Mouse (Mus musculus): Measurements from ENCODE around the gene Lrrc41. TPM values are rescaled to one million over a fixed set of nuclear protein-coding genes. Genes with fewer than 3 reads are reported as not detected.
A peak's percentile ranks its signal among the peaks of the same experiment; 100 is the strongest.

Lrrc41 gene
- polyA plus RNA-seq, 1 experiment from 2014 or later = 70.9 TPM

GRCm38 (mm10) chr4:116140801-116141574 is 65.9 kb downstream of the Lrrc41 start:
- no peak overlapping the region for H3K4me2 ChIP-seq (ENCODE audit: low read depth, low read length)
- ATAC-seq (ENCODE audit: low read depth) = no peak
- no peaks in the 10 kb centered on the region for H3K9me3 ChIP-seq (ENCODE audit: control insufficient read depth, low read length)
- no peak overlapping the region for H3K27ac ChIP-seq (ENCODE audit: low read length)
- H3K36me3 ChIP-seq (ENCODE audit: control insufficient read depth, insufficient read depth, low read length) = no peaks in the 10 kb centered on the region
- no peak overlapping the region for H3K9ac ChIP-seq (ENCODE audit: low read length)
- no peaks in the 10 kb centered on the region for H3K27me3 ChIP-seq (ENCODE audit: control insufficient read depth, insufficient read depth, low read depth, low read length)
- H3K4me1 ChIP-seq (replicated peaks; ENCODE audit: control insufficient read depth, insufficient read depth, low read length) = peaks cover 11% of the 10 kb centered on the region
- H3K4me3 ChIP-seq (ENCODE audit: low read length) = no peak overlapping the region
- 74% methylated on average over 7 of the region's 7 CpGs for WGBS

GRCm38 (mm10) chr4:116141736-116142135 is 66.7 kb downstream of the Lrrc41 start:
- H3K36me3 ChIP-seq (ENCODE audit: control insufficient read depth, insufficient read depth, low read length) = no peaks in the 10 kb centered on the region
- ATAC-seq (ENCODE audit: low read depth) = no peak
- peaks cover 11% of the 10 kb centered on the region for H3K4me1 ChIP-seq (replicated peaks; ENCODE audit: control insufficient read depth, insufficient read depth, low read length)
- H3K9me3 ChIP-seq (ENCODE audit: control insufficient read depth, low read length) = no peaks in the 10 kb centered on the region
- H3K4me3 ChIP-seq (ENCODE audit: low read length) = no peak overlapping the region
- 65% methylated on average over 1 of the region's 1 CpGs for WGBS
- H3K27ac ChIP-seq (ENCODE audit: low read length) = no peak overlapping the region
- H3K9ac ChIP-seq (ENCODE audit: low read length) = no peak overlapping the region
- H3K4me2 ChIP-seq (ENCODE audit: low read depth, low read length) = no peak overlapping the region
- no peaks in the 10 kb centered on the region for H3K27me3 ChIP-seq (ENCODE audit: control insufficient read depth, insufficient read depth, low read depth, low read length)

- no peaks in the 10 kb centered on the region for H3K9me3 ChIP-seq (ENCODE audit: control insufficient read depth, low read length)
- ATAC-seq (ENCODE audit: low read depth) = no peak
- WGBS = 69% methylated on average over 7 of the region's 7 CpGs
- H3K36me3 ChIP-seq (ENCODE audit: control insufficient read depth, insufficient read depth, low read length) = no peaks in the 10 kb centered on the region
- H3K27ac ChIP-seq (ENCODE audit: low read length) = no peak overlapping the region
- H3K9ac ChIP-seq (ENCODE audit: low read length) = no peak overlapping the region
- H3K27me3 ChIP-seq (ENCODE audit: control insufficient read depth, insufficient read depth, low read depth, low read length) = no peaks in the 10 kb centered on the region
- no peak overlapping the region for H3K4me2 ChIP-seq (ENCODE audit: low read depth, low read length)
- H3K4me3 ChIP-seq (ENCODE audit: low read length) = no peak overlapping the region
- peaks cover 11% of the 10 kb centered on the region for H3K4me1 ChIP-seq (replicated peaks; ENCODE audit: control insufficient read depth, insufficient read depth, low read length)
Observed at GRCm38 (mm10) chr4:116142269-116142668, 67.2 kb downstream of the Lrrc41 start.

GRCm38 (mm10) chr4:116143317-116143811 is 68.3 kb downstream of the Lrrc41 start:
- no peaks in the 10 kb centered on the region for H3K36me3 ChIP-seq (ENCODE audit: control insufficient read depth, insufficient read depth, low read length)

GRCm38 (mm10) chr4:116143891-116144717 is 69.0 kb downstream of the Lrrc41 start:
- peak; percentile 83 for ATAC-seq (ENCODE audit: low read depth)
- H3K27ac ChIP-seq (ENCODE audit: low read length) = peak overlapping the region; percentile 12; the same call in 1 of the 2 replicates
- WGBS = under 1% methylated on average over 47 of the region's 47 CpGs

More at GRCm38 (mm10) chr4:116143317-116143811, 68.3 kb downstream of the Lrrc41 start:
- WGBS = 4% methylated on average over 7 of the region's 7 CpGs
- Histone ChIP-seq H3K9me3 (ENCODE audit: control insufficient read depth, low read length) (no peaks in the 10 kb centered on the region), H3K27me3 (ENCODE audit: control insufficient read depth, insufficient read depth, low read depth, low read length) (no peaks in the 10 kb centered on the region), H3K4me1 (replicated peaks; ENCODE audit: control insufficient read depth, insufficient read depth, low read length) (peaks cover 11% of the 10 kb centered on the region), H3K4me3 (ENCODE audit: low read length) (peak overlapping the region; percentile 79), H3K4me2 (ENCODE audit: low read depth, low read length) (peak overlapping the region; percentile 96), H3K27ac (ENCODE audit: low read length) (no peak overlapping the region), H3K9ac (ENCODE audit: low read length) (peak overlapping the region; percentile 88)
- ATAC-seq (ENCODE audit: low read depth) = no peak

More at GRCm38 (mm10) chr4:116143891-116144717, 69.0 kb downstream of the Lrrc41 start:
- H3K4me3 ChIP-seq (ENCODE audit: low read length) = peak overlapping the region; percentile 79
- peaks cover 11% of the 10 kb centered on the region for H3K4me1 ChIP-seq (replicated peaks; ENCODE audit: control insufficient read depth, insufficient read depth, low read length)
- H3K9me3 ChIP-seq (ENCODE audit: control insufficient read depth, low read length) = no peaks in the 10 kb centered on the region
- peak overlapping the region; percentile 88 for H3K9ac ChIP-seq (ENCODE audit: low read length)
- H3K4me2 ChIP-seq (ENCODE audit: low read depth, low read length) = peak overlapping the region; percentile 96
- no peaks in the 10 kb centered on the region for H3K36me3 ChIP-seq (ENCODE audit: control insufficient read depth, insufficient read depth, low read length)
- no peaks in the 10 kb centered on the region for H3K27me3 ChIP-seq (ENCODE audit: control insufficient read depth, insufficient read depth, low read depth, low read length)

Other genes starting within 250 kb of the Lrrc41 start
- 14.2 and 15.6 TPM in 2 replicates for gene Mob3c, start 247.2 kb upstream of the Lrrc41 start, polyA plus RNA-seq (2015; fragmentation: Nextera tagmentation; extraction: Ambion mirVana)
- gene Mknk1, start 236.1 kb upstream of the Lrrc41 start, polyA plus RNA-seq (2015; fragmentation: Nextera tagmentation; extraction: Ambion mirVana) = 28.1 and 30.1 TPM in 2 replicates
- not detected in 2 replicates for gene Kncn, start 190.9 kb upstream of the Lrrc41 start, polyA plus RNA-seq (2015; fragmentation: Nextera tagmentation; extraction: Ambion mirVana)
- gene 6430628N08Rik, start 184.6 kb upstream of the Lrrc41 start, polyA plus RNA-seq (2015; fragmentation: Nextera tagmentation; extraction: Ambion mirVana) = not detected in 2 replicates
- 0.06 and 0.08 TPM in 2 replicates for gene Dmbx1, start 135.3 kb upstream of the Lrrc41 start, polyA plus RNA-seq (2015; fragmentation: Nextera tagmentation; extraction: Ambion mirVana)
- gene Faah, start 57.3 kb upstream of the Lrrc41 start, polyA plus RNA-seq (2015; fragmentation: Nextera tagmentation; extraction: Ambion mirVana) = 11.0 and 12.1 TPM in 2 replicates
- 25.9 and 28.2 TPM in 2 replicates for gene Nsun4, start 21.4 kb upstream of the Lrrc41 start, polyA plus RNA-seq (2015; fragmentation: Nextera tagmentation; extraction: Ambion mirVana)
- gene Uqcrh, start 198 bp upstream of the Lrrc41 start, polyA plus RNA-seq (2015; fragmentation: Nextera tagmentation; extraction: Ambion mirVana) = 487 and 499 TPM in 2 replicates
- 30.5 and 31.3 TPM in 2 replicates for gene Rad54l, start 48.4 kb downstream of the Lrrc41 start, polyA plus RNA-seq (2015; fragmentation: Nextera tagmentation; extraction: Ambion mirVana)
- gene Pomgnt1, start 48.6 kb downstream of the Lrrc41 start, polyA plus RNA-seq (2015; fragmentation: Nextera tagmentation; extraction: Ambion mirVana) = 56.2 and 59.1 TPM in 2 replicates
- 3.6 and 3.7 TPM in 2 replicates for gene Lurap1, start 76.1 kb downstream of the Lrrc41 start, polyA plus RNA-seq (2015; fragmentation: Nextera tagmentation; extraction: Ambion mirVana)
- gene Tspan1, start 92.3 kb downstream of the Lrrc41 start, polyA plus RNA-seq (2015; fragmentation: Nextera tagmentation; extraction: Ambion mirVana) = 22.6 and 25.9 TPM in 2 replicates
- not detected in 2 replicates for gene 1700042G07Rik, start 98.1 kb downstream of the Lrrc41 start, polyA plus RNA-seq (2015; fragmentation: Nextera tagmentation; extraction: Ambion mirVana)
- not detected in 2 replicates for gene Gm49337, start 98.1 kb downstream of the Lrrc41 start, polyA plus RNA-seq (2015; fragmentation: Nextera tagmentation; extraction: Ambion mirVana)
- 23.6 and 25.3 TPM in 2 replicates for gene Pik3r3, start 146.3 kb downstream of the Lrrc41 start, polyA plus RNA-seq (2015; fragmentation: Nextera tagmentation; extraction: Ambion mirVana)